Mouse (Mus musculus) stomach, embryonic 14.5 days (tissue): ENCODE data around the gene Cat. TPM values are rescaled to one million over a fixed set of nuclear protein-coding genes. Genes with fewer than 3 reads are reported as not detected.

Source experiments
- ATAC-seq: fragments of 200-750 bp; cut with Nextera tagmentation; 2 replicates; pipeline ENCODE4 v1.8.0; 2017; ENCODE audit warnings: low read depth, moderate TSS enrichment; ENCODE audit not compliant: insufficient number of reproducible peaks, insufficient read depth, low FRiP score
- H3K27ac ChIP-seq: fragments of 300-500 bp; sonication (generic); 2 replicates; pipeline ENCODE4 v1.5.1; 2014; ENCODE audit warnings: mild to moderate bottlenecking, low read length, moderate library complexity, mixed read lengths
- H3K27me3 ChIP-seq: fragments of 300-500 bp; sonication (generic); 2 replicates; pipeline ENCODE4 v1.6.1; 2014; ENCODE audit warnings: low read length, control low read depth, mixed read lengths; ENCODE audit not compliant: control insufficient read depth, insufficient read depth
- H3K36me3 ChIP-seq: fragments of 300-500 bp; sonication (generic); 2 replicates; pipeline ENCODE4 v1.6.1; 2014; ENCODE audit warnings: mild to moderate bottlenecking, control low read depth, low read length, moderate library complexity, mixed read lengths; ENCODE audit not compliant: control insufficient read depth, insufficient read depth
- H3K4me1 ChIP-seq: fragments of 300-500 bp; sonication (generic); 2 replicates; pipeline ENCODE4 v1.6.1; 2014; ENCODE audit warnings: low read length, control low read depth, mixed read lengths; ENCODE audit not compliant: control insufficient read depth, insufficient read depth
- H3K4me2 ChIP-seq: fragments of 300-500 bp; sonication (generic); replicated peaks from 2 replicates; pipeline ENCODE4 v1.6.1; 2014; ENCODE audit warnings: low read depth, low read length, control low read depth
- H3K4me3 ChIP-seq: fragments of 300-500 bp; sonication (generic); 2 replicates; pipeline ENCODE4 v1.5.1; 2014; ENCODE audit warnings: low read depth, low read length, control low read depth
- H3K9ac ChIP-seq: fragments of 300-500 bp; sonication (generic); replicated peaks from 2 replicates; pipeline ENCODE4 v1.6.1; 2014; ENCODE audit warnings: low read depth, mild to moderate bottlenecking, control low read depth, low read length, moderate library complexity, mixed read lengths
- H3K9me3 ChIP-seq: fragments of 300-500 bp; sonication (generic); 2 replicates; pipeline ENCODE4 v1.6.1; 2016; ENCODE audit warnings: low read depth, low read length, control low read depth; ENCODE audit not compliant: control insufficient read depth
- WGBS: fragments of 180-500 bp; shearing (Covaris S2); extraction: QIAGEN DNeasy Blood & Tissue Kit; methylation state at CpG from one replicate; pipeline ENCODE4 v1.1.7; 2014; 5-methylcytosine and 5-hydroxymethylcytosine counted together
- polyA plus RNA-seq: library from polyadenylated mRNA; unstranded; fragments of >200 nt; fragmentation: Nextera tagmentation; extraction: Ambion mirVana; gene quantifications from 2 replicates; pipeline ENCODE4 v1.2.1, GENCODE M21; 2014

Gene Cat
- polyA plus RNA-seq, 1 experiment from 2014 or later: 99.9 TPM

DNA sequence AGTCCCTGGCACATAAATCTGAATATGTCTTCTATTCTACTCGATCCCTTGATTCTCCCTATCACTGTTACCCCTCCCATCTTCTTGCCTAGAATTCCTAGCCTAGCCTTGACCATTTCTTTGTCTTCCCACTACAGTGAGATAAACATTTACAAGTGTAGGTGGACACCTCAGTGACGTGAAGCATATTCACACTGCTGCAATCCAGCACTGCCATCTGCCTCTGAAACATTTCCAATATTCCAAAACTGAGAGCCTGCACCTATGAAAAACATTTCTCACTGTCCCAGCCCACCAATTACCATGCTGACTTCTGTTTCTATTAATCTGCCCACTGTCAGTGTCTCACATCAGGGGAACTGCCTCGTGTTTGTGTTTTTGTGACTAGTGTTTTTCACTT is 78.7 kb downstream of the Cat start:
- H3K9ac ChIP-seq: no peak overlapping the region
- whole genome bisulfite sequencing: 70% methylated on average over 3 of the region's 3 CpGs
- ATAC-seq: no peak
- no peak overlapping the region for H3K4me2 ChIP-seq
- H3K36me3 ChIP-seq: no peaks in the 10 kb centered on the region
- H3K27me3 ChIP-seq: no peaks in the 10 kb centered on the region
- no peaks in the 10 kb centered on the region for H3K4me1 ChIP-seq
- no peak overlapping the region for H3K27ac ChIP-seq
- no peaks in the 10 kb centered on the region for H3K9me3 ChIP-seq
- no peak overlapping the region for H3K4me3 ChIP-seq

Other genes with a start within 250 kb of the Cat start
- gene Ehf, start 181.9 kb downstream of the Cat start, polyA plus RNA-seq: 18.2 and 28.1 TPM in 2 replicates
- 2.9 and 3.0 TPM in 2 replicates for gene Elf5, start 73.5 kb downstream of the Cat start, polyA plus RNA-seq
- gene Abtb2, start 81.2 kb upstream of the Cat start, polyA plus RNA-seq: 4.0 and 4.4 TPM in 2 replicates